Mouse (Mus musculus) CH12.LX (cell line): ENCODE measurements around the gene Ddx10.

Experiments used
- CTCF ChIP-seq, 2 experiments: IDR thresholded peaks in 1 of 2; conservative IDR thresholded peaks in 1 of 2; 2 replicates each; pipeline ENCODE4 v1.5.1; 2011 to 2012; ENCODE audit warnings: low read depth in 2 of 2, low read length in 2 of 2, improper control_type of control experiment in 1 of 2, inconsistent platforms in 1 of 2, mild to moderate bottlenecking in 1 of 2, moderate library complexity in 1 of 2
- EP300 ChIP-seq: IDR thresholded peaks from 2 replicates; pipeline ENCODE4 v1.6.1; 2011; ENCODE audit warnings: low read length, improper control_type of control experiment
- POLR2A ChIP-seq: IDR thresholded peaks from 2 replicates; pipeline ENCODE4 v1.6.1; 2011; ENCODE audit warnings: low read depth, mild to moderate bottlenecking, improper control_type of control experiment, low read length
- ZKSCAN1 ChIP-seq: IDR thresholded peaks from 2 replicates; pipeline ENCODE4 v1.6.1; 2012; ENCODE audit warnings: low read depth, inconsistent platforms, low read length, improper control_type of control experiment, borderline replicate concordance
- ZMIZ1 ChIP-seq: IDR thresholded peaks from 2 replicates; pipeline ENCODE4 v1.6.1; 2012; ENCODE audit warnings: low read depth, mild to moderate bottlenecking, inconsistent platforms, low read length, improper control_type of control experiment

- TF ChIP-seq ZKSCAN1, result no peak
- no peak for TF ChIP-seq ZMIZ1
- no peak for TF ChIP-seq CTCF (conservative IDR thresholded peaks at IDR 0.05 in 1 of 2, IDR thresholded peaks at IDR 0.05 in 1 of 2; ENCODE audit: low read depth in 2 of 2, low read length in 2 of 2)
- no peak for TF ChIP-seq POLR2A
- no peak for TF ChIP-seq EP300
These were observed 73.3 kb downstream of the Ddx10 start for GRCm38 (mm10) chr9:53174590-53174989.
